Mouse (Mus musculus) bone marrow macrophage, adult 2 months (primary cell): ENCODE measurements around the gene Lsm4.

Experiments used
- CTCF ChIP-seq: IDR thresholded peaks from 2 replicates; pipeline ENCODE4 v1.5.1; 2012; ENCODE audit warnings: low read depth, mild to moderate bottlenecking, low read length, moderate library complexity
- POLR2A ChIP-seq: IDR thresholded peaks from 2 replicates; pipeline ENCODE4 v1.6.1; 2012; ENCODE audit warnings: mild to moderate bottlenecking, low read depth, low read length, borderline replicate concordance

DNA sequence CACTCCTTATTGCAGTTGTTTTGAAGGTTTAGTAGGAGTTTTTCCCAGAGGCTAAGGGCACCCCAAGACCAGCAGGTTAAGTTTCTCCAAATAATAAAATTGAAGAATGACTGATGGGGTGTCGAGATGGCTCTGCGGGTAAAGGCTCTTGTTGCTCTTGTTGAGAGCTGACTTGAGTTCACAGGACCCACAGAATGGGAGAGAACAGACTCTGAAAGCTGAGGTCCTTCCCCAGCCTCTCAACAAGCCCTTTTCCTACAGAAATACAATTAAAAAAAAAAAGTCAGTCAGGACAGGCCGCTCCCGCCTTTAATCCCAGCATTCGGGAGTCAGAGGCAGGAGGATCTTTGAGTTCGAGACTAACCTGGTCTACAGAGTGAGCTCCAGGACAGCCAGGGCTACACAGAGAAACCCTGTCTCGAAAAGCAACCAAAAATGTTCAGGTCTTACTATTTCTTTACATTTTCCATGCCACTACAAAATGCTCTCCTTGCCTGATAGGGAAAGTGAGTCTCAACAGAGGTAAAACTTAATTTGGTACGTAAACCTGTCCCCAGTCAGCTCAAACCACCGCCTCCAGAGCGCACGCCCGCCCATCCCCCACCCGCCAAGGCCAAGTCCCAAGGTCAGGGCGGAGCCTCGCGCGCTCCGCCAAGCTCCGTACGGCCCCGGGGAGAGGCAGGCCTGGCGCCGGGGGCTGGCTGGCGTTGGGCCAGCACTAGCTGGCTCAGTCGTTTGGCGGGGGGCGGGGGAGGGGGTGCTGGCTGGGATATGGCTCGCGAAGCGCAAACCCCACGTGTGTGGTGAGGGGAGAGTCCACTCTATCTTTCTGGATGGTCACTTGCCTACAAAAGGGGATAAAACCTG, 23.2 kb downstream of the Lsm4 start:
- no peak for TF ChIP-seq CTCF
- no peak for TF ChIP-seq POLR2A
